Mouse (Mus musculus) bone marrow, adult 2 months (tissue): ENCODE results near the gene Hopx. TPM values are rescaled to one million over a fixed set of nuclear protein-coding genes. Genes with fewer than 3 reads are reported as not detected.
"Not testable (repeated sequence)": the region's sequence is repeated elsewhere in the genome, so short reads cannot be mapped to it uniquely, and the experiment has no call there.

ENCODE experiments used
- H3K27ac ChIP-seq: fragments of 200-500 bp; 2 replicates; pipeline ENCODE4 v1.5.1; 2012; ENCODE audit warnings: low read depth, mild to moderate bottlenecking, control low read depth, inconsistent platforms, low read length; ENCODE audit not compliant: control insufficient read depth, poor library complexity, insufficient read depth
- H3K4me1 ChIP-seq: fragments of 200-500 bp; 2 replicates; pipeline ENCODE4 v1.6.1; 2011; ENCODE audit warnings: low read length; ENCODE audit not compliant: control insufficient read depth, insufficient read depth
- H3K4me3 ChIP-seq: fragments of 200-500 bp; replicated peaks from 2 replicates; pipeline ENCODE3; 2011; ENCODE audit warnings: mild to moderate bottlenecking, low read depth, low read length, control low read depth; ENCODE audit not compliant: control insufficient read depth
- CTCF ChIP-seq: fragments of 200-500 bp; IDR thresholded peaks from 2 replicates; pipeline ENCODE4 v1.5.1; 2011; ENCODE audit warnings: low read length, control low read depth; ENCODE audit not compliant: control insufficient read depth, insufficient read depth
- POLR2A ChIP-seq: fragments of 200-500 bp; IDR thresholded peaks from 2 replicates; pipeline ENCODE4 v1.6.1; 2011; ENCODE audit warnings: low read depth, mild to moderate bottlenecking, control low read depth, low read length, borderline replicate concordance; ENCODE audit not compliant: control insufficient read depth
- WGBS: fragments of 180-500 bp; shearing (Covaris S2); methylation state at CpG from one replicate; pipeline ENCODE4 v1.1.7; 2018; 5-methylcytosine and 5-hydroxymethylcytosine counted together
- polyA plus RNA-seq: library from polyadenylated mRNA; stranded (reverse); fragments of >200 nt; gene quantifications from 2 replicates; pipeline ENCODE4 v1.2.4, GENCODE M21; 2011; ENCODE audit warnings: low replicate concordance; ENCODE audit not compliant: missing spikeins, insufficient read depth, insufficient read length

Hopx gene
- polyA plus RNA-seq, 1 experiment, result 8.3 TPM

DNA sequence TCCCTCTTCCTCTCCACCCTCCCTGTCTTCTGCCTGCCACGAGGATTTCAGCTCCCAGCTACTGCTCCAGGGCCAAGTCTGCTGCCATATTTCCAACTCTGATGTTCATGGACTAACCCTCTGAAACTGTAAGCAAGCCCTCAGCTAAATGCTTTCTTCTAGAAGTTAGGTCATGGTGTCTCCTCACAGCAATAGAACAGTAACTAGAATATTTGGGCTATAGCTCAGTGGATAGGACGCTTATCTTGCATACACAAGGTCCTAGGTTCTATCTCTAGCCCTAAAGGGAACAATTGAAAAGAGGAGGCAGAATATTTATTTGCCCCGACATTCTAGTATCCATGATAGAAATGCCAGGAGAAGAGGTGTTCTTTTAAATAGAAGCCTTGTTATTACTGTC lies 16.0 kb downstream of the Hopx start:
- TF ChIP-seq POLR2A, result no peak
- TF ChIP-seq CTCF, result no peak
- WGBS, result 72% methylated on average over 3 of the region's 3 CpGs
- Histone ChIP-seq H3K4me1 (peaks cover 2% of the 10 kb centered on the region; the same call in 1 of the 2 replicates), H3K4me3 (no peak overlapping the region), H3K27ac (no peak overlapping the region)

DNA sequence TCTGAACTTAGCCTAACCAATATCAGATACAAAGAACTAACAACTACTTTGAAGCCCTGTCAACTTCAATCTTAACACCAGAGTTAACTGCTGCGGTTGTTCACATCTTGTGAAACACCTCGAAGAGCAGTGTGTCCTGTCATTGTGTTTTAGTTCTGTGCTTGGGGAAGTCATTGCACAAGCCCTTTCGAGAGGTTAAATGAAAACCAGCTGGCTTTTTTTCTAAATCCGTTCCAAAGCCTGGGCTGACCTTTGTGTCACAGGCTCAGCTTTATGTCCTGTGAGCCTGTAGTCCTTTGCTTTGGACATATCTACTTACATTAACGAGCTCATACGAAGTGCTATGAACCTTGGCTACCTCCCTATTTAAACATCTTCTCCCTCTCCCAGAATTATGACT lies 17.2 kb downstream of the Hopx start:
- no peak for TF ChIP-seq POLR2A
- TF ChIP-seq CTCF, result no peak
- 53% methylated on average over 6 of the region's 6 CpGs for WGBS
- H3K27ac ChIP-seq, result no peak overlapping the region
- H3K4me1 ChIP-seq, result peaks cover 2% of the 10 kb centered on the region; the same call in 1 of the 2 replicates
- H3K4me3 ChIP-seq, result no peak overlapping the region

DNA sequence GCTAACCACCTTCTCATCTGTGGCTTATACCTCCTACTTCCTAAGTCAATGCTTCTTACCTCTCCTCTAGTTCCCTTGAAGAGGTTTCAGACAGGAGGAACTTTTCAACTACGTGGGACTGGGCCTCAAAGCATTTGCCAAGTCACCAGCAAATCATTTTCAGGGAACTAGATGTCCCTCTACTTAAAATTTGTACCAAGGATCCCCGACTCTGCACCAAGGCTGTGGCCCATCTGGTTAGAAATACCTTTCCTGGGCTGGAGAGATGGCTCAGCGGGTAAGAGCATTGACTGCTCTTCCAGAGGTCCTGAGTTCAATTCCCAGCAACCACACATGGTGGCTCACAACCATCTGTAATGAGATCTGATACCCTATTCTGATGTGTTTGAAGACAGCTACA lies 18.7 kb downstream of the Hopx start:
- not testable (repeated sequence) for H3K4me3 ChIP-seq, H3K4me1 ChIP-seq, H3K27ac ChIP-seq
- WGBS, result 62% methylated on average over 3 of the region's 3 CpGs

DNA sequence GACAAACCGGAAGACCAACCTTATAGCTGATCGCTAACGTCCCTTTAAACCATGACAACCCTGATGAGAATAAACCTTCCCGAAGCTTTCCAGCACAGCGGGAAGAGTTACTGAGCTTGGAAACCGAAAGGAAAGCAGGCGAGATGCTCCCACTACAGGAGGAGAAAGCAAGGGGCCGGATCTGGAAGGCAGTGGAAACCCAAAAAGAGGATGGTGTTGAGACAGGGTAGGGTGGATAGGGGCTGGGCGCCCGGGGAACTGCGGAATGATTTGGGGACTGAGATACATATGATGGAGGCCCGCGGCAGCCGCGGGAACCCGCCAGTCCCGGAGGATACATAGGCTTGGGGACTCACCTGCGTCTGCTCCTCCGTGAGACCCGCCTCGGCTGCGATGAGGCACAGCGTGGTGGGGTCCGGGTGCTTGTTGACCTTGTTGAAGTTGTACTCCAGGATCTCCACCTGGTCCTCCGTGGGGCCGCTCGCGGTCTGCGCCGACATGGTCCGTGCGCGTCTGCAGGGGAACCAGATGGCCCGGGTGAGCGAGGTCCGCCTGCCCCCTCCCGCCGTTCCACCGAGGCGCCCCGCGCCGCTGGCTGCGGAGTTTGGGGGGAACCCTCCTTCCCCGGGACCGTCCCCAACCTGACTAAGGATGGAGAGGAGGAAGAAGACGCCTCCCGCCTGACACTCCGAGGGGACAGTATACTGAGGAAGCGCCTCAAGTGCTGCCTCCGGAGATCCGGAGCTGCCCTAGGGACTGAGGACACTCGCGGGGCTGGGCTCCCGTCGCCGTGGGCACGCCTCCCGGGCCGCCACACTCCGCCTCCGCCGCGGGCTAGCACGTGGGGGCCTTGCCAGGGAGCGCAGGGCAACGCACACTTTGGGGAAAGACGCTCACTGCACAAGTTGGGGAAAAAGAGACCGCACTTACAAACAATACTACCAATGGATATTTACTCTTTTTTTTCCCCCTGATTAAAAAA lies 20.1 kb downstream of the Hopx start:
- under 1% methylated on average over 69 of the region's 69 CpGs for WGBS
- Histone ChIP-seq H3K4me1 (peaks cover 5% of the 10 kb centered on the region), H3K4me3 (peak overlapping the region; percentile 71), H3K27ac (peak overlapping the region; percentile 54)
- TF ChIP-seq CTCF (no peak), POLR2A (peak; percentile 37; the same call in 1 of the 2 replicates)

DNA sequence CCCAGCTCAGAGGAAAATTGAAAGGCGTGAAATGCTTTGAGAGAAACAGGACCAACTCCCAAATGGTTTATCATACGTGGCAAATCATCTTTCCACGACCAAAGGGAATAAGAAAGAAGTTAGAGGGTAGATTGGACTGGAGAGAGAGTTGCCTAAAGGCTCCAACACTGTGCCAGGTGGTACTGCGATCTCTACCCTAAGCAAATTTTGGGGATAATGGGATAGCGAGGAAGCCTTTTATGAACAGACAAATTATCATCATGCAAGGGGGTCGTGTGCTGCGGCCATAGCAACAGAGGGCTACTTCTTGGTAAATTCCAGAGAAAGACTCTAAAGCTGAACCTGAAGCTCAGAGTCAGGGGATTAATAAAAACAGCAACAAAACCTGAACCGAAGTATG lies 21.0 kb downstream of the Hopx start:
- peak overlapping the region; percentile 61 for H3K4me3 ChIP-seq
- 69% methylated on average over 8 of the region's 8 CpGs for WGBS

DNA sequence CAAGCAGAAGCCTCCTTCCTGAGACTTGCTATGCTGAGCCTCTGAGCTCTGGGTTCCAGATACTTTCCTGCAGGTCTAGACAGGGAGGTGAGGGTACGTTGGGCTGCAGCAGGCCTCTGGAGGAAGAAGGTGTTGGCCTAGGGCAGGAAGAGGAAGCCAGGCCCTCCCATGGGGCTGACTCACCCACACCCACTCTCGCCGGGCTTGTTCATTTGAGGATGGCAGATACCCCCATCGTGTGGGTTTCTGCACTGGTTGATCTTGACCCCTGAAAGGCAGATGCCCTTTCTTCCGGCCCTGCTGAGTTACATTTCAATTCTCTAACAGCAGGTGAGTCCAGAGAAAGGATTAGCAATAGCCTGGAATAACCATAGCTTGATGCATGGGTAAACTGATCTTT lies 22.4 kb downstream of the Hopx start:
- 17% methylated on average over 5 of the region's 5 CpGs for WGBS
- no peak overlapping the region for H3K27ac ChIP-seq

More for the DNA sequence above, 21.0 kb downstream of the Hopx start:
- H3K27ac ChIP-seq, result no peak overlapping the region
- TF ChIP-seq POLR2A (no peak), CTCF (no peak)
- H3K4me1 ChIP-seq, result peaks cover 5% of the 10 kb centered on the region

DNA sequence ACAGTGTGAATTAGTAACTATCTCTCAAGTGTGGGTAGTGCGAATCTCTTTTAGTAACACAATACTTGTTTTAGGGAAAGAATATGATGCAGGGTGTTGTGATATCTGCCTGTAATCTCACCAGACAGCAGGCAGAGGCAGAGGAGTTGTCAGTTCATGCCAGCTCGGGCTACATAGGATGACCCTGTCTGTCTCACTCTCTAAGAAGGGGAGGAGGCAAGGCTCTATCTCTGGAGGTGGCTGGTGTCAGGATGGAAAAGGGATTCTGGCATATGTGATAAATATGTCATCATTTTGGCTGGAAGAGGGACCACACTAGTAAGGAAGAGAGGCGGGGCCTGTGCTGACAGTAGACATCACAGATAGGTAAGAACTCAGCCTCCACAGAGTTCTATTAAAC lies 23.0 kb downstream of the Hopx start:
- H3K4me3 ChIP-seq, result no peak overlapping the region
- TF ChIP-seq CTCF (no peak), POLR2A (no peak)
- WGBS, result 75% methylated on average over 3 of the region's 3 CpGs
- H3K27ac ChIP-seq, result no peak overlapping the region
- H3K4me1 ChIP-seq, result peaks cover 5% of the 10 kb centered on the region

More for the DNA sequence above, 22.4 kb downstream of the Hopx start:
- no peak overlapping the region for H3K4me3 ChIP-seq
- TF ChIP-seq POLR2A (no peak), CTCF (no peak)
- H3K4me1 ChIP-seq, result peaks cover 5% of the 10 kb centered on the region

DNA sequence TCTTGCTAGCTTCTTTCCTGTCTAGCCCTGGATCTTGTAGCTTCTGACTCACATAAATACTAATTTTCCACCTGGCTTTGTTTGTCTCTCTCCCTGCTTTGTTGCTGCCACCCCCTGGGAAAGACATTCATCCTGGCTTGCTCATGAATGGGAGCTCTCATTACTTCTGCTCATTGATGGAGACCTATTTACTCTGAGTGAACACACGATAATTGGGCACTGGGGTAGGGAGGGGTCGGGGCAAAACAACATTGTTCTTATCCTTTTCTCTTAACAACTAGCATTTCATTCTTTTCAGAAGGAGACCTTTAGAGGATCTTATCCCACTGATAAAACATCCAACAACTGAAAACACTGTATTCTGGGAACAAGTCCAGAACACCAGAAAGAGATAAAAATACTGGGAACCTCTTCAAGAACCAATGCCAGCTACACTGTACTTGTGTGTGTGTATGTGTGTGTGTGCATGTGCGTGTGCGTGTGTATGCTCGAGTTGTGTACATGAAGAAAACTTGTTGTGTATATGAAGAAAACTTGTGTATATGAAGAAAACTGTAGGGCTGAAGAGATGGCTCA lies 24.3 kb downstream of the Hopx start:
- 65% methylated on average over 5 of the region's 5 CpGs for WGBS
- no peak overlapping the region for H3K27ac ChIP-seq
- no peak for TF ChIP-seq CTCF
- no peak for TF ChIP-seq POLR2A
- peaks cover 5% of the 10 kb centered on the region for H3K4me1 ChIP-seq
- no peak overlapping the region for H3K4me3 ChIP-seq
